Mouse (Mus musculus): ENCODE results near the gene Lin37. TPM values are rescaled to one million over a fixed set of nuclear protein-coding genes. Genes with fewer than 3 reads are reported as not detected.

Gene Lin37
- total RNA-seq, 2 experiments from 2014 or later, result 40.8 to 43.2 TPM

DNA sequence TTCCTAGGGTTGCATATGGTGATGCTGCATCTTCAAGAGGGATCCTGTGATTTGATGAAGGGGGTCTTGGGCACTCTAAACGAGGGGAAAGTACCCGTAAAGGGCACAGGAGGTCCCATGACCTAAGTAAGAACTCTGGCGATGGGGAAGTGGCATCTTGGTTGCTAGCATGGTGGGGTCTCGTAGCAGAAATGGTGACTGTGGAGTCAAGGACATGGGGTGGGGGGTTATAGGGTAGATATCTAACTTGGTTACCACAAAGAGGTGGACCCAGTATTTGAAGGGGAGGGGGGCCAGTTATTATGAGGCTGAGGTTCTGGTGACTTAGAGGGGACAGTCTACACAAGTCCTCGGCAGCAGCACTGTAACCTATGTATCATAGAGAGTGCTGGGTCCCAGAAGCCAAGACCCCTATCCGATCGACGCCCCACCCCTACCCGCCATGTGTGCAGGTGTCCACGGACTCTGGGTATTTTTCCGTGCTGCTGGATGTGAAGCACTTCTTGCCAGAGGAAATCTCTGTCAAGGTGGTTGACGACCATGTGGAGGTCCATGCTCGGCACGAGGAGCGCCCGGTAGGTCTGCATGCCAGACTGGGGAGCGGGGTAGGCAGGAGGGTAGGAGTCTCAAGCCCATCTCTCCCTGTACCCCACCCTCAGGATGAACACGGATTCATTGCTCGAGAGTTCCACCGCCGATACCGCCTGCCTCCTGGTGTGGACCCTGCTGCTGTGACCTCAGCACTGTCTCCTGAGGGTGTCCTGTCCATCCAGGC is 5.6 kb downstream of the Lin37 start:
- no peak for DNase-seq (ENCODE audit: low spot score in 2 of 2)

GRCm38 (mm10) chr7:30553021-30553589 is 6.5 kb downstream of the Lin37 start:
- no peak for DNase-seq (ENCODE audit: low spot score in 2 of 2)

GRCm38 (mm10) chr7:30552102-30553020 is 7.3 kb downstream of the Lin37 start, which contains the start of the genes Hspb6 and Proser3:
Gene Hspb6 (plus strand): TSS chr7:30552178.
Gene Proser3 (minus strand): TSS chr7:30552299.
- DNase-seq (ENCODE audit: low spot score in 2 of 2), result peak; percentile 95 to 99

- no peak for DNase-seq (ENCODE audit: low spot score in 2 of 2)
Observed at GRCm38 (mm10) chr7:30551445-30552101, 8.1 kb downstream of the Lin37 start.

DNA sequence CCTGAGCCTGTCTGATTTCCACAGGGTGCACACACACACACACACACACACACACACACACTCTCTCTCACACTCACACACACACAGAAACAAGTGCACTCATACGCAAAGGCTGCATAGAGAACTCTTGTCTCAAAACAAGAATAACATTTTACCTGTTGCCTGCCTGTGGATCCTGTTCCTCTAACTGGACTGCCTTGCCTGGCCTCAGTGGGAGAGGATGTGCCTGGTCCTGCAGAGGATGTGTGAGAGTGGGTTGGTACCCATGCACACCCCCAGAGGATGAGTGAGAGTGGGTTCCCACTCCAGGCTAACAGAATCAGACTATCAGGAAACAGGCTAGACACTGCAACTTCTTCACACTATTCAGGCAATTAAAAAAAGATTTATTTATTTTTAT is 9.0 kb downstream of the Lin37 start:
- no peak for DNase-seq (ENCODE audit: low spot score in 2 of 2)

- no peak for DNase-seq (ENCODE audit: low spot score in 2 of 2)
Observed at GRCm38 (mm10) chr7:30549880-30550279, 9.8 kb downstream of the Lin37 start.

DNA sequence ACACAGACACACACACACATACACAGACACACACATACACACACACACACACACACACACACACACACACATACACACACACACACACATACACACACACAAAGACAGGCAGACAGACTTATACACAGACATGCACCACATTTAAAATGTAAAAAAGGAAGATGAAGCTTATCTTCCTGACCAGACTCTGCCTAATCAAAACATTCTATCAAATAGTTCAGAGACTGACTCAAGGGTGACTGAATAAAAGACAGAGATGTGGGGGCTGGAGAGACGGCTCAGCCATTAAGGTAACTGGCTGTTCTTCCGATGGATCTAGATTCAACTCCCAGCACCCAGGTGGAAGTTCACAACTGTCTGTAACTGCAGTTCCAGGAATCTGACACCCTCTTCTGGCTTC is 15.3 kb downstream of the Lin37 start:
- DNase-seq (ENCODE audit: low spot score in 2 of 2), result no peak

DNA sequence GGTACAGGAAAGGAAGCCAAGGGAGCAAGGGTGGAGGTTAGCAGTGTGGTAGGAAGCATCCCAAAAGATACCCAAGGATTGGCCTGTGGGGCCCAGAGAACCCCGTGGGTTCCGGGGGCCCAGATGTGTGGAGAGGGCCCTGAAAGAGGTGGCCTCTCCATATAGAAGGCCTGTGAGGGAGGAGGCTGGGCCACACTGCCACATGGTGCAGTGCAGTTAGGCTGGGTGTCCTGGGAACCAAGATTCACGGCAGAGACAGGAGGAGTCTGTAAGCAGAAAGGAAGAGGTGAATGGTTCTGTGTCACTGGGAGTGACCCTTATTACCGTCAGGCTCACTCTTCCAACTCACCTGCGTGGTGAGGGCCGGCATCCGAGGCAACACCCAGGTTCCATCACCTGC is 19.1 kb downstream of the Lin37 start:
- DNase-seq (ENCODE audit: low spot score in 2 of 2), result no peak

GRCm38 (mm10) chr7:30534633-30535577 is 24.7 kb downstream of the Lin37 start, which contains the start of gene Arhgap33:
Gene Arhgap33 (minus strand): TSS chr7:30535060.
- peak; percentile 95 to 98 for DNase-seq (ENCODE audit: low spot score in 2 of 2)

DNA sequence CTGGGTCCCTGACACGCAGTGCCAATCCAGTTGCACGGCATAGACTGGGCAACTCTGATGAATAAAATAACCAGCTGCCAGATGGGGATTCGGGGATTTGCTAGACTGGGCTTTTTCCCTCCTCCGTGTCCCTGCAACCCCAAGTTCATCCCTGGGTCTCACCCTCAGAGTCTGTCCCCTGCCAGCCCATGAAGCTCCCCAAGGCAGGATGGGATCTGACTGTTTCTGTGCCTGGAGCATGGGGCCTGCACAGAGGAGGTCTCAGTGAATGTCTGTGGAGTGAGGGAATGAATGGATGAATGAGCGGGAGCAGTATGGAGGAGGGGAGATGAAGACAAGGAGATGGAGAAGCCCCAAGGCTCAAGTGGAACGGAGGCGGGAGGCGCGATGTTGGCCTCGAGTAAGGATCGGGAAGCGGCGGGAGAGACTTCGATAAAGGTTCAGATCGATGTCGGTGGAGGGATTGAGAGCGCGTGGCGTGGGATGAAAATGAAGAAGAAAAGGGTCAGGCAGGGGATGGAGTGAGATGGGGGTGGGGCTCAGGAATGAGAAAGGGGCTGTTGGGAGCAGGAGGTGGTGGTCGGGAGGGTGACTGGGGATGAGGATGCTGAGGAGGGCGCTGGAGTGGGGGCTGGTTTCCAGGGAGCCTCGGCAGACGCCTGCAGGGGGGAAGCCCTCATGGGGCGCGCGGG is 25.6 kb downstream of the Lin37 start:
- no peak for DNase-seq (ENCODE audit: low spot score in 2 of 2)

- DNase-seq (ENCODE audit: low spot score in 2 of 2), result peak in 1 of 2 experiments; percentile 30
Observed at GRCm38 (mm10) chr7:30532931-30533330, 26.7 kb downstream of the Lin37 start.

- DNase-seq (ENCODE audit: low spot score in 2 of 2), result peak in 1 of 2 experiments; percentile 47
Observed at GRCm38 (mm10) chr7:30531291-30531815, 28.3 kb downstream of the Lin37 start.

DNA sequence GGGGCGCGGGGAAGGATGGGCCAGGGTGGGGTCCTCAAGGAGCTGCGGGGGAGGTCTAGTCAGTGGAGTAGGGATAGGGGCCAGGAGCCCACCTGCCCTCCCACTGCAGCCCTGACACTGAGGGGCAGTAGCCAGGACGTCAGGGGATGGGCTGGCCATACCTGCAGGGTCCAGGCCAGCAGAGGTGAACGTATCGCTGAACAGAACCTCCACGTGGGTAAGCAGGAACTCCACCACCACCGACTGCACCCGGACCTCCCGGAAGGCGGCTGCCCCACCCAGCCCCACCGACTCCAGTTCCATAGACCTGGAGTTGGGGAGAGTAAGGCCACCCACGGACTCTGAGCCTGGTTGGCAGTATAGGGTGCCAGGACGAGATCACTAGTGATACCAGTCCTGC is 32.7 kb downstream of the Lin37 start:
- DNase-seq (ENCODE audit: low spot score in 2 of 2), result no peak

DNA sequence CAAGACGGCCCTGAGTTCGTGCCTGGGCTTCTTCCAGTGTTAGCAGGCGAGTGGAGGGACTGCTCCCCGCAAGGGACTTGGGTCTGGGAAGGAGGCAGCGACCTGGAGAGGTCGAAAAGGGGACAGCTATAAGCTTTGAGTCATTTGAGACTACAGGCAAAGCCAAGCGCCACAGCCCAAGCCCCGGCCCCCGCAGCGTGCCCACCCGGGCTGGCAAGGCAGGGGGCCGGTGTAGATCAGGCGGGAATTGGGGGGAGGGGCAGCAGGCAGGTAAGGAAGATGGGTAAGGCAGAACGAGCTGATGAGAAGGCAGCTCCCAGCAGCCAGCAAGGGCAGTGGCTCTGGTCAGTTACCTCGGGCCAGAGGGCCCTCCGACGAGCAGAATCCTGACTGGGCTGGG is 33.2 kb downstream of the Lin37 start:
- DNase-seq (ENCODE audit: low spot score in 2 of 2), result no peak

- DNase-seq (ENCODE audit: low spot score in 2 of 2), result no peak
Observed at GRCm38 (mm10) chr7:30525954-30526353, 33.7 kb downstream of the Lin37 start.

DNA sequence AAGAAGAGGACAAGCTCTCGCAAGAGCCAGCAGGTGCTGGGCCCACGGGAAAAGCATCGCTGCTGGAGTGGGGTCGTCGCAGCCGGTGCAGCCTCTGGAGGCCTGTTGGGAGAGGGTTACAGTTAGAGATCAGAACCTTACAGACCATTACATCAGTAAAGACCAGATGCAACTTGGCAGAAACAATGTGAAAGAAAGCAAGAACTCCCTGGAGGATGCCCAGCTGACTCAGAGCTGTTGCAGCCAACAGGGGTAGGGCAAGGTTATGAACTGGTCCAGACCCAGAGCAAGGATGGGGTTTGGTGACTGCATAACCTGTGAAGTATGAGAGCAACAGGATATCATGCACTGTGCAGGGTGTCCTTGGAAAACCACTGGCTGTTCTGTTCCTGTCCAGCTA is 35.2 kb downstream of the Lin37 start:
- DNase-seq (ENCODE audit: low spot score in 2 of 2), result no peak

- no peak for DNase-seq (ENCODE audit: low spot score in 2 of 2)
Observed at GRCm38 (mm10) chr7:30522871-30523270, 36.8 kb downstream of the Lin37 start.

GRCm38 (mm10) chr7:30520856-30521255 is 38.8 kb downstream of the Lin37 start:
- DNase-seq (ENCODE audit: low spot score in 2 of 2), result no peak

GRCm38 (mm10) chr7:30520396-30520795 is 39.2 kb downstream of the Lin37 start:
- no peak for DNase-seq (ENCODE audit: low spot score in 2 of 2)
